Mouse (Mus musculus) bone marrow macrophage, adult 2 months (primary cell): ENCODE measurements at regions not wholly inside any gene's neighbourhood (a gene's known extent, or its start where the extent isn't known, plus 50 kb on each side); places are given as distances from the start of the nearest gene placed in this dataset.

Experiments
- H3K27ac ChIP-seq: 2 replicates; pipeline ENCODE4 v1.5.1; 2012; ENCODE audit warnings: low read depth, low read length; ENCODE audit not compliant: insufficient read depth
- H3K4me1 ChIP-seq: 2 replicates; pipeline ENCODE4 v1.6.1; 2012; ENCODE audit warnings: low read length; ENCODE audit not compliant: control insufficient read depth, insufficient read depth
- H3K4me3 ChIP-seq: 2 replicates; pipeline ENCODE4 v1.5.1; 2012; ENCODE audit warnings: mild to moderate bottlenecking, low read length, moderate library complexity; ENCODE audit not compliant: insufficient read depth
- CTCF ChIP-seq: IDR thresholded peaks from 2 replicates; pipeline ENCODE4 v1.5.1; 2012; ENCODE audit warnings: low read depth, mild to moderate bottlenecking, low read length, moderate library complexity
- POLR2A ChIP-seq: IDR thresholded peaks from 2 replicates; pipeline ENCODE4 v1.6.1; 2012; ENCODE audit warnings: mild to moderate bottlenecking, low read depth, low read length, borderline replicate concordance

- Histone ChIP-seq H3K4me3 (no peak overlapping the region), H3K27ac (no peak overlapping the region), H3K4me1 (no peaks in the 10 kb centered on the region)
- TF ChIP-seq CTCF (no peak), POLR2A (no peak)
Observed at GRCm38 (mm10) chr10:19149196-19149869, 133.9 kb upstream of the Tnfaip3 start.

DNA sequence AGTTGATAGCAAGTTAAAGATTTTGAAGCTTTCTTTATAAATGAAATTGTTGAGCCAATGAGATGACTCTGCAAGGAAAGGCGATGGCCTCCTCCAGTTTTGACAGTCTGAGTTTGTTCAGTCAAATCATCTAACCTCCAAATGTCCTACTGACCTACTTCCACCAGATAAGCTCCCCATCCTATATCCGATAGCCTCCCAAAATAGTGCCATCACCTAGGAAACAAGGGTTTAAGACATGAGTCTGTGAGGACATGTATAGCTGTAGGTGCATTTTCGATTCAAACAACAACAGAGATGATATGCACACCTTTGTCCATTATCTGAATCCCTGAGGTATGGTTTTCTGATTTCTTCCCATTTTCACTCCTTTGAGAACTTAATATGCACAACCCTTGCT is 126.0 kb upstream of the Tnfaip3 start:
- TF ChIP-seq CTCF (no peak), POLR2A (no peak)
- no peak overlapping the region for H3K27ac ChIP-seq
- H3K4me1 ChIP-seq = no peaks in the 10 kb centered on the region
- no peak overlapping the region for H3K4me3 ChIP-seq

DNA sequence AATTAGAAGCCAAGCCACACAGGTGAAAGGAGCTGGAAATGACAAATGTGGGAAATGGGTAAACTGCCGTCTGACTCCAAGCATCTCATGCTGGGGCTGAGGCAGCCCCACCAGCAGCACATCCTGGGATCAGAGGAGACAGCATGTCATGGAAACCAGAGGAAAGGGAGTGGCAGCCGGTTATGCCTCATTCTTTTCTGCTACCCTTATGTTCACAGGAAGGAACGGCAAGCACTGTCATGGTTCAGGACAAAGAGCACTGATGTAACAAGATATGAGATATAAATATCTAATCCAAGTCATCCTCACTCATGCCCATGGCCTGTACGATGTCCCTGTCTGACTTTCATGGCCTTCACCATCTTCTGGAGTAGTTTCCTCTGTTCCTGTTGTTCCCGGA is 125.2 kb upstream of the Tnfaip3 start:
- TF ChIP-seq CTCF (no peak), POLR2A (no peak)
- Histone ChIP-seq H3K4me3 (no peak overlapping the region), H3K4me1 (no peaks in the 10 kb centered on the region), H3K27ac (no peak overlapping the region)

DNA sequence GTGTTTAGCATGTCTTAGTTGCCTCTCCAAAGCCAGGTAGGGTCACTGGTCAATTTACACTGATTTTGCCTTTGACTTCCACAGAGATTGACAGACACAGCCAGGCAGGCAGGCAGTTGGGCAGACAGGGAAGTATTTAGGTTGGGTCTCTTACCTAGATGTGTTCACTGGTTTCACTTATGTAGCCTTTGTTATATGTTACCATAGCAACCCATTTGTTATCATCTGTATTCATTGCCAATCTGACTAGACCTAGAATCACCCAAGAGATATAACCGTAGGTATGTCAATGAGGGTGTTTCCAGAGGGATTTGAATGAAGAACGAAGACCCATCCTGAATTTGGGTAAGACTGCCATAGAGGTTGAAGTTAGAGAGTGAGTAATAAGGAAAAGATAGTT is 123.8 kb upstream of the Tnfaip3 start:
- TF ChIP-seq POLR2A = no peak
- no peak for TF ChIP-seq CTCF
- no peak overlapping the region for H3K4me3 ChIP-seq
- no peaks in the 10 kb centered on the region for H3K4me1 ChIP-seq
- no peak overlapping the region for H3K27ac ChIP-seq

- Histone ChIP-seq H3K27ac (no peak overlapping the region), H3K4me1 (no peaks in the 10 kb centered on the region), H3K4me3 (no peak overlapping the region)
- TF ChIP-seq CTCF (no peak), POLR2A (no peak)
Observed at GRCm38 (mm10) chr10:19138258-19138657, 122.8 kb upstream of the Tnfaip3 start.

DNA sequence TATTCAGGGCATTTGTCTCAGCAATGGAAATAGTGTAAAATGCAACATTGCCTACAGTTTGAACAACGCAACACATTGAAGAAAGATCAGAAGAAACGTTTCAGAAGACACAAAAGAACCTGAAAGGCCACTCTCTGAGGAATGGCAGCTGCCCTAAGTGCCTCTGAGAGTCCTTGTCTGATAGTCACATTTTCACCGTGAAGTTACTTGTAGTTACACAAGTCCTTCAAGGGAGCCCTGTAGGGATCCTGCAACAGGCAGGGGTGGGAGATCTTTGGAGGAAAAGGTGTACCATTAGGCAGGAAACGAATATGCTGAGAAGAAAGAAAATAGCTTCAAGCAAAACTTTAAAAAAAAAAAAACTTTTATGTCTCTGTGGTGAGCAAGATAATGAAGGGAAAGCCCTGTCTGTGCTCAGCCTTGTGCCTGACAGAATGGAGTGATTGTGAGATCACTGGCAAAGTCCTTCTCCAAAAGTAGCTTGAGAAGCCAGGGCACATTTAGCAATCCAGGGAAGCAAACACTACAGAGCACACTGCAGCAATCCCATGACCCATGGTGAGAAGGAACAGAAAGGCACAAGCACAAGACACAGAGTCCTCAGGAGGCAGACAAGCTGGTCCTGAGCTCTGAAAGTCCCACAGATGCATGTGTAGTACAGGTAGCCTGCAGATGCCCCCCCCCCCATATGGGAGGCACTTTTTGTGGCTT is 112.3 kb upstream of the Tnfaip3 start:
- peaks cover 6% of the 10 kb centered on the region; the same call in 1 of the 2 replicates for H3K4me1 ChIP-seq
- no peak overlapping the region for H3K4me3 ChIP-seq
- no peak for TF ChIP-seq CTCF
- TF ChIP-seq POLR2A = no peak
- H3K27ac ChIP-seq = no peak overlapping the region

- Histone ChIP-seq H3K4me3 (no peak overlapping the region), H3K4me1 (peaks cover 6% of the 10 kb centered on the region; the same call in 1 of the 2 replicates), H3K27ac (no peak overlapping the region)
- no peak for TF ChIP-seq POLR2A
- no peak for TF ChIP-seq CTCF
Observed at GRCm38 (mm10) chr10:19126922-19127321, 111.5 kb upstream of the Tnfaip3 start.

- Histone ChIP-seq H3K27ac (no peak overlapping the region), H3K4me3 (no peak overlapping the region), H3K4me1 (peaks cover 6% of the 10 kb centered on the region; the same call in 1 of the 2 replicates)
- no peak for TF ChIP-seq POLR2A
- no peak for TF ChIP-seq CTCF
Observed at GRCm38 (mm10) chr10:19126438-19126837, 111.0 kb upstream of the Tnfaip3 start.

DNA sequence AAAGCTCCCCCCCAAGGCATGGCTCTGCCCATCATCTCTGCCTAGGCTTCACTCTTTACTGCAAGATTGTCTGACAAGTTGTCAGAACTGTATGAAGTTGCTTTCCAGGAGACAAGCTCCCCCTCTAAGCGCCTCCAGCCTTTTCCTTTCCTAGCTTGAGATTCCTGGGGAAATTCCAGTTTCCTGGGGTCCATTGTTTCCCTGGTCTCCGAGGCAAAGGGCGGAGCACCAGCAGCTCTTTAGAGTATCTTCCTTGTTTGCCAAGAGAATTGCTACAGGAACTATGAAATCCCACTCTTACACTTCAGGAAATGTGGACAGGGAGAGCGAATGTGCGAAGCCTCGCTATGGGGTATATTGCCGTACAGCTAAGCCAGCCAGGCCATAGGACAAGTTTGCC is 108.2 kb upstream of the Tnfaip3 start:
- TF ChIP-seq CTCF (no peak), POLR2A (no peak)
- Histone ChIP-seq H3K4me1 (peaks cover 6% of the 10 kb centered on the region; the same call in 1 of the 2 replicates), H3K27ac (no peak overlapping the region)

GRCm38 (mm10) chr10:19122221-19122620 is 106.8 kb upstream of the Tnfaip3 start:
- Histone ChIP-seq H3K4me3 (no peak overlapping the region), H3K4me1 (0 out of 2 replicates have a peak, but pooled peaks cover under 1% of the 10 kb centered on the region), H3K27ac (no peak overlapping the region)

More for the DNA sequence above, 108.2 kb upstream of the Tnfaip3 start:
- H3K4me3 ChIP-seq = no peak overlapping the region

More at GRCm38 (mm10) chr10:19122221-19122620, 106.8 kb upstream of the Tnfaip3 start:
- TF ChIP-seq CTCF (no peak), POLR2A (no peak)
